Mouse (Mus musculus) retina, adult 2 months (tissue): ENCODE data around the gene Rin2.
A peak's percentile ranks its signal among the peaks of the same experiment; 100 is the strongest.
"Not testable (repeated sequence)": the region's sequence is repeated elsewhere in the genome, so short reads cannot be mapped to it uniquely, and the experiment has no call there.

Source experiments
- DNase-seq: peaks from one replicate; pipeline ENCODE4 v3.0.0-alpha.2; 2012; ENCODE audit warnings: low read depth, low spot score

Gene Rin2

DNA sequence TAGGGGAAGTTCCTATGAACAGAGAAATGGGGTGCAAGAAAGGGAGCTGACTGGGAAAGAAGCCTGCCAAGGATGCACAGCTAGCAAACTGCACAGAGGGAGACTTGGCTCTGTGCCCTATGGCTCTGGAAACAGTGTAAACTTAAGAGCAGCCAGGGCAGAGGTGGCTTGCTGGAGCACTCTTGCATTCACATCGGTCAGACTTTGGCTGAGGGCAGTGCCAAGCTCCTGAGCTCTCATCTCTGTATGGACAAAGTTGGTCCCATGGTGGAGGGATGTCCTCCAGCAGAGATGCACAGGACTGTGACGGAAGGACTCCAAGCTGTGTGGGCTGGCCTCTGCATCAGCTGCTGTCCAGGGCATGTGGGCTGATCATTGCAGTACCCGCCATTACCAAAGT lies 8.5 kb downstream of the Rin2 start:
- DNase-seq = no peak

DNA sequence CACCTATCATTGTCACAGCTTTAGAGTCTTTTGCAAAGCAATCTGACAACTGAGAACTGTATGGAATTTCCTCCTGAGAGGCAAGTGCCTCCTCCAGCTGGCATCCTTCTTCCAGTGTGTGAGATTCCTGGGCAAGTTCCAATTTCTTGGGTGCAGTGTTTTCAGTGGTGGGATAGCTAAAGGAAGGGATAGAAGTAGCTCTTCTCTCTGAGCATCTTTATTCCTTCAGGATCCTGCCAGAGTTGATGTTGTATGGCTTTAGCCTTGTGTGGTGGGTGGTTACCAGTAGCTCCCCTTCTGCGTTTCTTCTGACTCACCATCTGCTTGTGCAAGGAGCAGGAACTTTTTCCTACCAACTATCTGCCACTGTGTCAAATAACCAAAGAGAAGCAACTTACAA lies 9.1 kb downstream of the Rin2 start:
- no peak for DNase-seq

DNA sequence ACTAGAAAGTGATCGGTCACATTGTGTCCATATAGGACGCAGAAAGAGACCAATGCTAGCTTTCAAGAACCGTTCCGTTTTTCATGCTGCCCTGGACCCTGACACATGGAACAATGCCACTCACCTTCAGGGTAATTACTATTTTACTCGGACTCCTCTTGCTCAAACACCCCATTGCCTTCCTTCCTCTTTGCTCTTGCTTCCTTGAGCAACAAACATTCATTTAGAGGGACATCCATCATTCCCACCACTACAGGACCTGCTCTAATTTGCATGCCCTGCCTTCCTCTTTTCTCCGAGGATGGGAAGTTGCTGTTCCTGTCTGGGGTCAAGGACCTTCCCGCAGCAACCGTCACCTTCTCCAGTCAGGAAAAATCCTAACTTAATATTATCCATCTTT lies 9.9 kb downstream of the Rin2 start:
- no peak for DNase-seq

DNA sequence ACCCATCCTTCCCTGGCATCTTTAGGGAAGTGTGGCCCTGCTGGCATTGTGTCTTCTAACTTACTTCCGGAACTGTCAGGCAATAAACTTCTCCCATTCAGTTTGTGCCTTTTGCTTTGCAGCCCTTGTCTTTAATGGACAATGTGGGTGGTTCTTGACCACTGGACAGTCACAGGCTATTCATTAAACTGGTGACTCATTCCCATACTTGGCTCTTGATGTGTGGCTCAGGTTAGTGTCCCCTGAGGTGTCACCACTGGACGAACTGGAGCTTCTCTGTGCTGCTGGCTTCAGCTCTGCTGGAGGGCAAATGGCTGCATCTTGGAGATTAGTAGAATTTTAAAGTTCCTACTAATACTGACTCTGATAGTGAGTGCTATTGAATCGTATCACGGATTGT lies 11.0 kb downstream of the Rin2 start:
- DNase-seq = no peak

DNA sequence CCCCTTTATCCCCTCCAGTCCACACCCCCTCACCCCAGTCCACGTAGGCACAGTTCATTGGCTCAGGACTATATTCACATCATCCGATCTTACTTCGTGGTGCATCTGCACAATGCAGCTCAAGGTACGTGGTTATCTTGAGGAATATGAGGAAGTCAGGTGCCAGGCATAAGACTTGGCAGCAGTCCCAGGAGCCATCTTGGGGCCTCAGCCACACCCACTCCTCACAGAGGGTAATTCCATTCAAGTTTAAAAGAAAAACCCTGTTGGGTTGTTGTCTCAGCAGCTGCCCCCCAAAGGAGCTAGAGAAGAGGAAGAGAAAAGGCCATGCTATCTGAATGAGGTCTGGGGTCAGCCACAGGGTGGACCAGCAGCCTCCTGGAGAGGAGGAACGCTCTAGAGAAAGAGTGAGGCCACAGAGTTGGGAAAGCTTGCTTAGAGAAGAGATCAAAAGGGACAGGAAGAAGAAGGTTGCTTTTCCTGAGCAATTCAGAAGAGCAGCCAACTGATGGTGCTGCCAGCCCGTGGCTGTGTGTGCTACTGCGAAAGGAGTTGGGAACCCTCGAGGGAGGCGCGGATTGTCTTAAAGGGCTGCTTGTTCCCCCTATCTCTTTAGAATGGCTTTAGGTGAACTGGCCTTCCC lies 16.5 kb downstream of the Rin2 start:
- no peak for DNase-seq

DNA sequence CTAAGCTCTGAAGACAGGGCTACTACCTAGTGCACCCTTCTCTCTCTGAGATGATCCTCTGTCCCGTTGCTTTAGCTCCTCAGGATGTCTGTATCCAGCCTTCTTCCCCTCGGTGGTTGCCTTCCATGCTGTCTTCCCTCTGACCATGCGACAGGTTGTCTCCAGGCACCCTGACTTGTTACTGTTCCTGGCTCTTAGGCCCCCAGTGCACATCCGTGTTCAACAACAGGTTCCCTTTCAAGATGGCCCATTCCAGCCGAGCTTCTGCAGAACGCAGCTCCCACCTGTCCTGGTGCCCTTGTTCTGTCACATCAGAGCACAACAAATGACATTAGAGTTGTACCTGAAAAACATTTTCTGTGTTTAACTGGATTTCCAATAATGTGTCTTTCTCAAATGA lies 22.1 kb downstream of the Rin2 start:
- DNase-seq = no peak

DNA sequence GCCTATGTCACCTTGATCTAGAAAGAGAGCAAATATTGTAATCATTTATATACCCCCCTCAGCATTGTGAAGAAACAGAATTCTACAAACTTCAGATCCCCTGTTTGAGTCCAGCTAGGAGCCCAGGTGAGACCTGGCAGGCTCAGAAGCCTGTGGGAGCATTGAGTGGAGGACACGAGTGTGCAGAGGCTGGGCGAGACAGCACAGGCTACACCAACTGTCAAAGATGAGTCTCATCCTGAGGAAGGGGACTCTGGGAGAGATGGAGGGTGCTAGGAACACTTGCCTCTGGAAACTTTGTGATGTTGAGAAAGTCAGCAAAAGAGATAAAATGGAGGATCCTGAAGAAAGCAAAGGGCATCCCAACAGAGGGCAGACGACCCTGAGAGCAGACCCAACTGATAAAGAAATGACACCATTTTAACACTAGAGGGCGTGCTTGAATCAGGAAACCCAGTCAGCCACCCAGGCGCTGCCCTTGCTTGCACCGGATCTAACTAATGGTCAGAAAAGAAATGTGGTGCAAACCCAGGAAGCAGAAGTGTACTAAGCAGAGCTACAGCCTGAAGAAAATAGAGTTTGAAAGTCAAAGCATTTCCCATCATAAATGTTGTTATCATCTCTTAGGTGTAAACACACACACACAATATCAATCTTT lies 24.5 kb downstream of the Rin2 start:
- peak; percentile 16 for DNase-seq

DNA sequence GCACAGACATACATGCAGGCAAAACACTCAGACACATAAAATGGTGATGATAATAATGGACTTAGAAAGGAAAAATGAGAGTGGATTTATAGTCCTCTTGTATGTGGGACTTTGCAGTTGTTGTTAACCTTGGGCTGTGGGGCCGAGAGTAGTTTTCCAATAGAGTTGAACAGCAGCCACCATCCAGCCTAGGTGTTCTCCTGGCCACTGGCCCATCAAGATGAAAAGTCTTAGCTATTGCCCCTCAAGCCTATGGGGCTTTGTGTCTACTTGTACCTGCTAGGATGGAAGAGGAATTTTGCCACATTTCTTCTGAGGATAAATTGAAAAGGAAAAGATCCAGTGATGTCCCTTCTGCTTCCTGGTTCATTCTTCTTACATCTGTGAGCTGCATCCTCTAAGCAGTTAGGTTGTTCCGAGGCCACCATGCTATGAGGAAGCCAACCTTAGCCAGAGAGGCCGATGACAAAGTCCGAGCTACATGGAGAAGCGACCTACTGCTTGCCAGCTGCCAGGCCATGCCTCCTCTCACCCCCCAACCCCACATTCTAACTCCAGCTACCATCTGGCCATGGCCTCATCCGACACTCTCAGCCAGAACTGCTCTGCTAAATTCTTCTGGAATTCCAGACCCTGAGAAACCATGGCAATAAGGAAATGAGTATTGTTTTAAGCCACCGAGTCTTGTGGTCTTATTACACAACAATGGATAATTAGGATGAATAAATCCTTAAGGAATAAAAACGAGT lies 25.4 kb downstream of the Rin2 start:
- DNase-seq = no peak

DNA sequence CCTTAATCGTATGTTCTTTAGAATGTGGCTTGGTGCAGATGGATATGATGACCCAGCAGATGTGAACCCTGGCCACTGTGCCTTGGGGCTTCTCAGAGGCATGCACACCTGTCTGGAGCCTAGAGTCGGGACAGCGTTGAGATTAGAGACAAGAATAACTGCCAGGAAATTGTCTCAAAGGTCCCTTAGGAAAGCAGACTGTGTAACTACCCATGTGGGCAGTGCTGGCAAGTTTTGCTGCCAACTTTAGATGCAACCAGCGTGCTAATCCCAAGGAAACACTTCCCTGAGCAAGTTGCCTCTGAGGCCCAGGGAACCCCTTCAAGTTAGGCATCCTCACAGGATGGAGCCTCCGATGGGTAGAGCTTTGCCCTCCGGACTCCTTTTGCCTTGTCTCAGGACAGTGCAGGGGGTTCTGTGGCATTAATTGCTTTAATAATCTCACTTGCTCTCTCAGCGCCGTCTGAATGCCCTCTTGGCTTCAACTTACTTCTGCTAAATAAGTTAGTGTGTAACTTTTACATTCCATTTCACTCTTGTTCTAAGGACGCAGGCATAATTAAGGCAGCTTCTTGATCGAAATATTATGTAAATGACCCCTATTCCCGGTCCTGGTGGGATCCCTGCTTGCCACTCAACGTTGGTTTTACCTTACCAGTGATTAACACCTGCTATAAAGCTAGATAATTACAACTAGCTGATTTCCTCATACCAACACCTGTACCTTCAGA lies 26.8 kb downstream of the Rin2 start:
- no peak for DNase-seq

DNA sequence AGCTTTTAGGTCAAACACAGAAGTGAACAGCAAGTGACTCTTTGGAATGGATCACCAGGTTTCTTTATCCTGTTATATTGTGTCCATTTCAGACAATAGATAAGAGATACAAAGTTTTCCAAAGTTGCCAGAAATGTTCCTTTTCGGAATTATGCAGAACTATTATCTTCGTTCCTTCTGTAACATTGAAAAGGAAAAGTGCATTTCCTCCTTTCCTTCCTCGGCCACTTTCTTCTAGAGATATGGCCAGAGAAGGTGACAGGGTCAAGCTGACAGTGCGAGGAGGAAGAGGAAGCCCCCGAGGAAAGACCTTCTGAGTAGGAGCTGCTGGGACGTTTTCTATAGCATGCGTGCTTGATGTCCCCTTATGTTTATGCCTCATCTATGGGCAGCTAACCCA lies 29.7 kb downstream of the Rin2 start:
- no peak for DNase-seq

DNA sequence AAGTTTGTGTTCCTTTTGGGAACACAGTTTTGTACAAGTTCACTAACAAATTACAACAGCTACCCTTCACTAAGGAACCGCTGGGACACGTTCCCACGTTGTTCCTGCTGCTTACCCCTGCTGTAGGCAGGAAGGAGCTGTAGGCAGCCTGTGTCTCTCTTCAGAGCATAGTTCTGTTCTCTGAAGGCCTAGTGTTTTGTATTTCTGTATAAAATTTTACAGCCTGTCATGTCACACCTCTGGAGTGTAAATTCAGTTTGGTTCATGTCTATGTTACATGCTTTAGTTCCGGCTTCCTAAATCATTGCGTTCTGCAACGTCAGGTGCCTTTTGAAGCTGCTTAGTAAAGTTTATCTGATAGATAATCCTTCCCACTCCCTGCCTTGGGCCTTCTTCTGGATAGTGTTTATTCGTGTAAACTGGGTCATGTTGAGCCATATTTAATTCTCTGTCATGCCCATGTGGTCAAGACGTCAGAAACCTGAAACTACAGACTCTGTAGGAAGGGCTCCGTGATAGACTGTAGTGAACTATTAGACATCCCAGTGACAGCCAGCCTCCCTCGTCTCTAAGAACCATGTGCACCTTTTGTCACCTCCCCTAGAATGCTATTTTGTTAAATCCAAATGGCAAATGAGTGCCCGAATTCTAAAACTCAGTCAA lies 34.8 kb downstream of the Rin2 start:
- no peak for DNase-seq

DNA sequence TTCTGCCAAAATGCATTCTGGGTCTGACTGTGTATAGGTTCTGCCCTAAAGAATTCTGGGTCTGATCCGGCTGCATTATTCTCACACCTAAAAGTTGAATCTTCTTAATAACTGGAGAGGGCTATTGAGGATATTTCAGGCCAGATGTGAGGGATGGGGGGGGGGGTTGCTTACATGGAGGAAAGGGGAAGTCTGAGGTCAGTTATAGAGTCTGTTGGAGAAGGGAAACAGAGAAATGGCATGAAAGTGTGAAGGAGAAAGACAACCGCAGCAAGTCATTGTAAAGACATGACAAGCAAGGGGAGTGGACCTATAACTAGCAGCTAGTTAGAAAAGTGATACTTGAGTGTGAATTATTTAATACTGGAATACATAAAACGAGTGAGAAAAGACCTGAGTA lies 36.5 kb downstream of the Rin2 start:
- no peak for DNase-seq

DNA sequence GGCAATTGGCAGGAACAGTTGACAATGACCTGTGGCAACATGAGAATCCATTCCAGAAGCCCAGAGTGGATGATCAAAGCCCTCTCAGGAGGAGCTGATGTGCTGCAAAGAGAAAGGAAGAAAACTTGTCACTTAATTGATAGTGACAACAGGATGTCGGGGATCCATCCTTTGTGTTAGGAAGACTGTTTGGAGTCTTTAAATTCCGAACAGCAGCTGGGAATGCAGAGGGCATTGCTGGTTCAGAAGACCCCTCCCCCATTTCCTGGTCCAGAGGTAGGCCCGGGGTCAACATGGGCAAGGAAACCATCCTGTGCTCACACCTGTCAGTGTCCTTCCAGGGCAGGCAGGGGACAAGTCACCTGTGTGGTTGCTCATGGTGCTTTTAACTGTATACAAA lies 37.0 kb downstream of the Rin2 start:
- DNase-seq = no peak

DNA sequence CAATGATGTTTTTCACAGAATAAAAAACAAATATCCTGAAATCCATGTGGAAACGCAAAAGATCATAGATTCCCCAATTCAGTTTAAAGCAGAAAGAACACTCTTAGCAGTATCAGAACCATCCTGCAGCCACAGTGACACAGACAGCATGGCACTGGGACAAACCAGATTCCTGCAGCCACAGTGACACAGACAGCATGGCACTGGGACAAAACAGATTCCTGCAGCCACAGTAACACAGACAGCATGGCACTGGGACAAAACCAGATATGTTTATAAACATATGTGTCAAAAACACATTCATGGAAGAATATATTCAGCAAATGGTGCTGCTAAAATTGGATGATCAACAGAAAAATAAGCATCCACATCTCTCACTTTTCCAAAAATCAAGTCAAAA lies 42.5 kb downstream of the Rin2 start:
- no peak for DNase-seq

DNA sequence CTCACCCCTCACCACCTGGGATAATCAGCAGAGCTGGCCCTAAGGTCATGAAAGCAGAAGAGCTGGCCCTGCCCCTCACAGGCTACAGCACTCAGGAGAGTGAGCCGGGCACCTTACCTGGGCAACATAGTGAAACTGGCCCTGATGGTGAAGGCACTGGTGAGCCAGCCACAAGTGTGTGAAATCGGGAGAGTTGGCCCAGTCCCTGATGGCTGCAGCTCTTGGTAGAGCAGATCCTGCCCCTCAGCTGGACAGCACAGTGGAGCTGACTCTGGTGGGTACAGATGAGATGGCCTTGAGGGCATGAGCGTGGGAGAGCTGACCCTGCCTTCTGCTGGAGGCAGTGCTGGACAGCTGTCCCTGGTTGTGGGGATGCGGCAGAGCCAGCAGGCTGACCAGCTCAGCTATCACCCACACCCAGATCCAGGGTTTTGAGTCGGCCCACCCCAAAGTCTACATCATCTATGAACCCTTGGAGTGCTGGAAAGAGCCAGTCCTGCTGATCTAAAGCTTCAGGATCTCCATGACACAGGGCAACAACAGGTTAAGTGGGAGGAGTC lies 43.7 kb downstream of the Rin2 start:
- DNase-seq = no peak

DNA sequence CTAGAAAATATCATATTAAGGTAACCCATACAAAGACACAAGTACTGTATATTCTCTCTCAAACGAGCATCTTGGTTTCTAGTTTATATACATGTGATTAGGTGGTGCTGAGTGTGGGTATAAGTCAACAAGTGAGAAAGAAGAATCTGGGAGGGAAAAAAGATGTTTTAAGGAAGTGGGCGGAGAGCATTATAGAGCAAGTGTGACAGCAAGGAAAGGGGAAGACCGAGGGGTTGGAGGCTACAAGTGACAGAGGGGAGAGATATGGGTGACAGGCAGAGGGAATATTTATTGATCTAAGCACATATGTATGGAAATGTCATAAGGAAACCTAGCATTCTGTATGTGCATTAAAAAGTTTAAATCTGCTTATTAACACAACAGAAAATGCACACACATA lies 45.1 kb downstream of the Rin2 start:
- no peak for DNase-seq

DNA sequence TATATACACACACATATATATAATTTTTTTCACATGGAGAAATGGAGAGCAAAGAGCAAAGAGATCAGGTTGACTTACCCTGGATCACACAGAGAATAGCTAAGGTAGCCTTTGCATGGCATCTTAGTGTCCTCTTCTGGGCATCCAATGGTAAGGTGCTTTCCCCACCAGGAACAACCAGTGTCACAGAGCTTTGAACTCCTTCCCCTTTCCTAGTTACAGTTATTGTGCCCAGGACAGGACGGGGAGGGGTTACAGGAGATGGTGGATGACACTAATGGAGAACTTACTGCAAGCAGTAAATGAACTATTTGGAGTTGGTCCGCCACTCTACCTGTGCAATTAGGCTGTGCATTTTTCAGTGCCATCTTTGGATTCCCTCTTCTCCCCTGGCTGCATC lies 45.7 kb downstream of the Rin2 start:
- no peak for DNase-seq

DNA sequence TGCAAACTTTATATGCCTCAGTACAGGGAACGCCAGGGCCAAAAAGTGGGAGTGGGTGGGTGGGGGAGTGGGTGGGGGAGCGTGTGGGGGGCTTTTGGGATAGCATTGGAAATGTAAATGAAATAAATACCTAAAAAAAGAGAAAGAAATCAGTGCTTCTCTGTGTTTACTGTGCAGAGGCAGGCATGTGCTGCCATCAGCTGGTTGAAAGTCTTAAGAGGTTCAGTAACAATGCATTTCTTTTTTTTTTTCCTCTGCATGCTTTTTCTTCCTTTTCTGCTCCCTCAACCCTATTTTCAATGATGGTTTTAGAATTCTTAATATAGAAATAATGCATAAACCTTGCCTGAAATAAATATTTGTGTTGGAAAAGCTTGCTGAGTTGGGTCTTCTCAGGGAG lies 47.3 kb downstream of the Rin2 start:
- not testable (repeated sequence) for DNase-seq

DNA sequence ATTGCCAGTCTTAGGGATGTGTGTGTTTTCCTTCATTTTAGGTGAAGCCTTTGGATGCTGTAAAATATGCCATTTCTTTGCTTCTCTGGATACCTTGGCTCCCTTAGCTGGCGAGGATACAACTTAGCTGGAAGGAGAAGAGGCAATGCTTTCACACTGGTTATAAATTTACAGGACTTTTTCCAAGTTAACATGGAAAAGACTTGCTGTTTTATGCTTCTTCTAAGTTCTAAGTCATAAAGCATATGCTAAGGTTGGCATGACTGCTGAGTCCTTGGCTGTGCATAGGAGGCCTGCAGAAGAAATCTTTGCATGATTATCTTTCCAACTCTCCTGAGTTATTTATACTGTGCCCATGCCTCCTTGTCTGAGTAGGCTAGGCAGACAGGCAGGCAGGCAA lies 49.3 kb downstream of the Rin2 start:
- no peak for DNase-seq

DNA sequence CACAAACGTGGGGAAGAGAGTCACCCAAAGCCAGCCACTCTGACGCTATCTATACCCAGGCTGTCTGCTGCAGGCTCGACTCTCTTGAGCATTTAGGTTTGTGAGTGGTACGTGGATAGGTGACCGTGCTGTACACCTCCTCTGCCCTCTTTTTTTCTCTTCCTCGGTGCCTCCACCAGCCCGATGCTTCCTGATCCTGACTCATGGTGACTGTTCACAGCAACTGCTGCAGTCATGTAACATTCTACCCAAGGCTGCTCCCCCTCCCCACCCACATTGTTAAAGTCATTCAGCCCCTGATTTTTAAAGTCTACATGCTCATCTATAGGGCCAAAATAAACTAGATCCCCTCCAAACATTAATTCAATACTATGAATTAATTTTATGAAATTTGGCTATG lies 54.4 kb downstream of the Rin2 start:
- no peak for DNase-seq

DNA sequence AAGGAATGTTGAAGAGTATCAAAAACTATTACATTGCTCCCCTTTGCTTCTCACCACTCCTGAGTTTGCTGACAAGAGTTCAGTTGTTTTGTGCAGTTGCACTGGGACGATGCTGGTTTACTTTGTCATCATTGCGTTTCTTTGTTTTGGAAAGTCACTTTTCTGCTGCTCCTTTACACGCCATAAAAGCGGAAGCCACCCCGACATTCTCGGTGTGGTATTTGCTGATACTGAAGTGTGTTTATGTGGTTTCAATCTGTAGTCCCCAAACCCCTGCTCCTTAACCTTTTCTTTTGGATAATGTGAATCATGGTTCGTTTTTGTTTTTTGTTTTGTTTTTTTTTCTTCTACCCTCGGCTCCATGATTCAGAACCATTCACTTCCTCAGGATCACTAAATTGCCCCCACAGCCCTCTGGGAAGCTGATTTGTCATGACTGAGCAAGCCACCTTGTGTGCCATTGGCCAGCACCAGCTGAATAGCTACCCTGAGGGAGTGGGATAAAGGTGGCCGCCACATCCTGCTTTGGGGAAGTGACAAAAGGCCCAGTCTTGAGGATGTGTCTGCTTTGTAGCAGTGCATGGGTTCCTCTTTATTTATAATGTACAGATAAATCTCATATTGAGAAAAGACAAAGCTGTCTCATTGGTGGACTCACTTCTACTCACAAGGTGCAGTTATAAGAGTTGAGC lies 55.3 kb downstream of the Rin2 start:
- no peak for DNase-seq
